Mouse (Mus musculus): Measurements from ENCODE around the gene Cdc42bpa. TPM values are rescaled to one million over a fixed set of nuclear protein-coding genes. Genes with fewer than 3 reads are reported as not detected.

Gene Cdc42bpa
- polyA plus RNA-seq, 1 experiment, result 20.2 TPM

GRCm38 (mm10) chr1:180179100-180179499 is 218.8 kb downstream of the Cdc42bpa start:
- TF ChIP-seq CTCF (conservative IDR thresholded peaks at IDR 0.05; ENCODE audit: insufficient read depth, insufficient read length, low read depth, low read length), result no peak
- no peak for TF ChIP-seq POLR2A (IDR thresholded peaks at IDR 0.05; ENCODE audit: low read depth, low read length)
- Histone ChIP-seq H3K27me3 (replicated peaks; ENCODE audit: control insufficient read depth, insufficient read depth, low read length) (no peaks in the 10 kb centered on the region), H3K4me3 (ENCODE audit: insufficient read depth, low read depth, low read length) (no peak overlapping the region), H3K4me1 (ENCODE audit: control insufficient read depth, insufficient read depth, low read length) (peaks cover 74% of the 10 kb centered on the region), H3K36me3 (ENCODE audit: control insufficient read depth, insufficient read depth, low read length) (no peaks in the 10 kb centered on the region), H3K27ac (ENCODE audit: insufficient read depth, low read depth, low read length) (no peak overlapping the region)
- peak; percentile 55 for DNase-seq
- WGBS, result 68% methylated on average over 4 of the region's 4 CpGs

- Histone ChIP-seq H3K36me3 (ENCODE audit: control insufficient read depth, insufficient read depth, low read length) (no peaks in the 10 kb centered on the region), H3K27me3 (replicated peaks; ENCODE audit: control insufficient read depth, insufficient read depth, low read length) (no peaks in the 10 kb centered on the region), H3K4me3 (ENCODE audit: insufficient read depth, low read depth, low read length) (no peak overlapping the region), H3K27ac (ENCODE audit: insufficient read depth, low read depth, low read length) (peak overlapping the region; percentile 14; the same call in 1 of the 2 replicates), H3K4me1 (ENCODE audit: control insufficient read depth, insufficient read depth, low read length) (peaks cover 76% of the 10 kb centered on the region)
- WGBS, result 29% methylated on average over 2 of the region's 2 CpGs
- DNase-seq, result no peak
- TF ChIP-seq POLR2A (IDR thresholded peaks at IDR 0.05; ENCODE audit: low read depth, low read length) (no peak), CTCF (conservative IDR thresholded peaks at IDR 0.05; ENCODE audit: insufficient read depth, insufficient read length, low read depth, low read length) (no peak)
These were observed 219.6 kb downstream of the Cdc42bpa start for GRCm38 (mm10) chr1:180179840-180180239.

- Histone ChIP-seq H3K27ac (ENCODE audit: insufficient read depth, low read depth, low read length) (no peak overlapping the region), H3K36me3 (ENCODE audit: control insufficient read depth, insufficient read depth, low read length) (no peaks in the 10 kb centered on the region), H3K4me3 (ENCODE audit: insufficient read depth, low read depth, low read length) (no peak overlapping the region), H3K4me1 (ENCODE audit: control insufficient read depth, insufficient read depth, low read length) (peaks cover 70% of the 10 kb centered on the region), H3K27me3 (replicated peaks; ENCODE audit: control insufficient read depth, insufficient read depth, low read length) (no peaks in the 10 kb centered on the region)
- TF ChIP-seq CTCF (conservative IDR thresholded peaks at IDR 0.05; ENCODE audit: insufficient read depth, insufficient read length, low read depth, low read length) (no peak), POLR2A (IDR thresholded peaks at IDR 0.05; ENCODE audit: low read depth, low read length) (no peak)
- 67% methylated on average over 7 of the region's 7 CpGs for WGBS
- peak; percentile 79 for DNase-seq
These were observed 221.2 kb downstream of the Cdc42bpa start for GRCm38 (mm10) chr1:180181304-180181965.

- Histone ChIP-seq H3K36me3 (ENCODE audit: control insufficient read depth, insufficient read depth, low read length) (no peaks in the 10 kb centered on the region), H3K4me3 (ENCODE audit: insufficient read depth, low read depth, low read length) (no peak overlapping the region), H3K4me1 (ENCODE audit: control insufficient read depth, insufficient read depth, low read length) (peaks cover 67% of the 10 kb centered on the region), H3K27ac (ENCODE audit: insufficient read depth, low read depth, low read length) (no peak overlapping the region), H3K27me3 (replicated peaks; ENCODE audit: control insufficient read depth, insufficient read depth, low read length) (no peaks in the 10 kb centered on the region)
- DNase-seq, result no peak
- TF ChIP-seq CTCF (conservative IDR thresholded peaks at IDR 0.05; ENCODE audit: insufficient read depth, insufficient read length, low read depth, low read length) (no peak), POLR2A (IDR thresholded peaks at IDR 0.05; ENCODE audit: low read depth, low read length) (no peak)
- WGBS, result 90% methylated on average over 9 of the region's 9 CpGs
These were observed 221.7 kb downstream of the Cdc42bpa start for GRCm38 (mm10) chr1:180181966-180182319.

- Histone ChIP-seq H3K4me1 (ENCODE audit: control insufficient read depth, insufficient read depth, low read length) (peaks cover 64% of the 10 kb centered on the region), H3K27me3 (replicated peaks; ENCODE audit: control insufficient read depth, insufficient read depth, low read length) (no peaks in the 10 kb centered on the region), H3K4me3 (ENCODE audit: insufficient read depth, low read depth, low read length) (no peak overlapping the region), H3K36me3 (ENCODE audit: control insufficient read depth, insufficient read depth, low read length) (no peaks in the 10 kb centered on the region), H3K27ac (ENCODE audit: insufficient read depth, low read depth, low read length) (0 out of 2 replicates have a peak overlapping the region, but pooled peaks have one; percentile 25)
- no peak for TF ChIP-seq CTCF (conservative IDR thresholded peaks at IDR 0.05; ENCODE audit: insufficient read depth, insufficient read length, low read depth, low read length)
- no peak for TF ChIP-seq POLR2A (IDR thresholded peaks at IDR 0.05; ENCODE audit: low read depth, low read length)
- DNase-seq, result peak; percentile 65
- 52% methylated on average over 3 of the region's 3 CpGs for WGBS
These were observed 222.5 kb downstream of the Cdc42bpa start for GRCm38 (mm10) chr1:180182731-180183130.

GRCm38 (mm10) chr1:180183525-180184159 is 223.4 kb downstream of the Cdc42bpa start:
- peaks cover 56% of the 10 kb centered on the region for H3K4me1 ChIP-seq (ENCODE audit: control insufficient read depth, insufficient read depth, low read length)
- TF ChIP-seq CTCF (conservative IDR thresholded peaks at IDR 0.05; ENCODE audit: insufficient read depth, insufficient read length, low read depth, low read length) (no peak), POLR2A (IDR thresholded peaks at IDR 0.05; ENCODE audit: low read depth, low read length) (no peak)
- no peak overlapping the region for H3K4me3 ChIP-seq (ENCODE audit: insufficient read depth, low read depth, low read length)
- H3K27me3 ChIP-seq (replicated peaks; ENCODE audit: control insufficient read depth, insufficient read depth, low read length), result no peaks in the 10 kb centered on the region
- H3K27ac ChIP-seq (ENCODE audit: insufficient read depth, low read depth, low read length), result no peak overlapping the region
- 57% methylated on average over 6 of the region's 6 CpGs for WGBS
- no peaks in the 10 kb centered on the region for H3K36me3 ChIP-seq (ENCODE audit: control insufficient read depth, insufficient read depth, low read length)
- DNase-seq, result peak; percentile 55

- DNase-seq, result no peak
- Histone ChIP-seq H3K36me3 (ENCODE audit: control insufficient read depth, insufficient read depth, low read length) (no peaks in the 10 kb centered on the region), H3K27ac (ENCODE audit: insufficient read depth, low read depth, low read length) (no peak overlapping the region), H3K27me3 (replicated peaks; ENCODE audit: control insufficient read depth, insufficient read depth, low read length) (no peaks in the 10 kb centered on the region), H3K4me3 (ENCODE audit: insufficient read depth, low read depth, low read length) (no peak overlapping the region), H3K4me1 (ENCODE audit: control insufficient read depth, insufficient read depth, low read length) (peaks cover 52% of the 10 kb centered on the region)
- TF ChIP-seq POLR2A (IDR thresholded peaks at IDR 0.05; ENCODE audit: low read depth, low read length), result no peak
- TF ChIP-seq CTCF (conservative IDR thresholded peaks at IDR 0.05; ENCODE audit: insufficient read depth, insufficient read length, low read depth, low read length), result no peak
- WGBS, result 50% methylated on average over 7 of the region's 7 CpGs
These were observed 224.5 kb downstream of the Cdc42bpa start for GRCm38 (mm10) chr1:180184768-180185167.

Measured in kidney, adult 2 months (tissue).